In the genomic region with DNA sequence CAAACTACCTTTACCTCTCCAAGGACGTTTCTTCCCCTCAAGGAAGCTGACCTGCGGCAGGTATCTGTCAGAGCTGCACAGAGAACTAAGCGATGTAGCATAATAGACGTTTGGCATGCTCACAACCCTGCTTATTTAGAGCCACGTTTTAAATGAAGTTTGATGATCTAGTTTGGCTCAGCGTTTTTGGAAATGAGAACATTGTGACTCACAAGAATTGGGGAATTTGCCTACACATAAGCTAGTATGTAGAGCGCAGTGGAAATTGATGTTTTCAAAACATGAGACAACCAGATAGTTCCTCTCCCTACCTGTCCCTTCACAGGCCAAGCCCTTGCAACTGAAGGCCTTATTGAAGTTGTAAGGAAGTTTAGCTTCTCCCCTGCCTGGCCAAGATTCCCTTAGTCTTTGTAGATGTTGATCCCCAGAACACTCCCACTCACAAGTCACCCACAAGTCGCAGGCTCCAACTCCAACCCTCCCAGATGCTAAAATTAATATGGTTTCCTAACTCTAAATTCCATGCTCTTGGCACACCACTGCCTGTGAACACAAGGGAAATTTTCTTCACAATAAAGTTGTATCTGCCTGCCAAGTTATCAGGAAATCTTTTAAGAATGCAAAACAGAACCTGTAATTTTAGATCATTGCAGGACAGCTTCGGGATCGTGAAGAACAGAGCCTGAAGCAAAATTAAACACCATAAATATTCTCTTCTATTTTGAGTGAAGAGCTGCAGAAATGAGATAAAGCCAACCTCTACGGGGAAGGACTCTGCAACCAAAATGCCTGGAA, we compare ENCODE assay signal across 20 mouse cellular contexts. TPM values are rescaled to one million over a fixed set of nuclear protein-coding genes. Genes with fewer than 3 reads are reported as not detected.
A peak's percentile ranks its signal among the peaks of the same experiment; 100 is the strongest.
DNase-seq lines count a peak whose midpoint lies in the region; ATAC-seq and TF ChIP-seq lines count a peak whose summit lies in the region.
"Had no signal": no experiment of that assay in that cellular context is flagged by ENCODE, and none has a peak within 500 bp of the region (broad histone marks: within the 10 kb centered on the region; RNA-seq: fewer than 3 reads in every experiment).

No protein-coding gene starts in this region.

- peak; percentile 16 for DNase-seq in gastrocnemius, postnatal 14 days
- DNase-seq in gastrocnemius, postnatal 4 days (ENCODE audit: low spot score in 2 of 2), result no peak
- peak; percentile 57 to 77 for DNase-seq in frontal cortex, postnatal 36 days (ENCODE audit: low spot score in 2 of 2)
- peak; percentile 54 to 72 for DNase-seq in left cerebral cortex, postnatal 36 days (ENCODE audit: low spot score in 2 of 2)
- no peak for DNase-seq in cerebellum, postnatal 14 days
- no peak for DNase-seq in kidney, adult 2 months
- DNase-seq: adrenal gland, adult 8-10 months; kidney, postnatal 10 days; liver; lung, embryonic 14.5 days had no signal

- H3K4me1 ChIP-seq in brown adipose tissue, adult 24 weeks (ENCODE audit: control insufficient read depth, insufficient read depth, insufficient read length, low read length), result peaks cover 6% of the 10 kb centered on the region; the same call in 1 of the 2 replicates
- no peaks in the 10 kb centered on the region for H3K4me1 ChIP-seq in kidney, adult 2 months (ENCODE audit: control insufficient read depth, insufficient read depth, low read length)
- H3K4me1 ChIP-seq: heart, embryonic 12.5 days; intestine, embryonic 15.5 days; midbrain, embryonic 15.5 days had no signal

- TF ChIP-seq POLR2A in kidney, adult 2 months (IDR thresholded peaks at IDR 0.05; ENCODE audit: low read depth, low read length), result no peak

- no peaks in the 10 kb centered on the region for H3K36me3 ChIP-seq in kidney, adult 2 months (ENCODE audit: control insufficient read depth, insufficient read depth, low read length)
- H3K36me3 ChIP-seq: G1E; heart, embryonic 12.5 days; intestine, embryonic 15.5 days; midbrain, embryonic 15.5 days had no signal

- no peaks in the 10 kb centered on the region for H3K27me3 ChIP-seq in kidney, adult 2 months (replicated peaks; ENCODE audit: control insufficient read depth, insufficient read depth, low read length)
- H3K27me3 ChIP-seq: heart, embryonic 12.5 days; intestine, embryonic 15.5 days; midbrain, embryonic 15.5 days had no signal

- intact Hi-C loops in gastrocnemius, postnatal 14 days (cut with DNase I; ENCODE audit: low total_unique reads), result no loop called here
- intact Hi-C loops in left cerebral cortex, postnatal 36 days (cut with DNase I), result no loop called here

- no peak overlapping the region for H3K4me3 ChIP-seq in brown adipose tissue, adult 24 weeks (ENCODE audit: insufficient read depth, low read depth, low read length)
- no peak overlapping the region for H3K4me3 ChIP-seq in kidney, adult 2 months (ENCODE audit: insufficient read depth, low read depth, low read length)
- H3K4me3 ChIP-seq: erythroblast, embryonic 14.5 days; heart, embryonic 12.5 days; intestine, embryonic 15.5 days; midbrain, embryonic 15.5 days had no signal

- 65% methylated on average over 11 of the region's 11 CpGs for WGBS in kidney, adult 2 months

- peak overlapping the region; percentile 81 for H3K27ac ChIP-seq in brown adipose tissue, adult 24 weeks (replicated peaks; ENCODE audit: low read depth, low read length)
- no peak overlapping the region for H3K27ac ChIP-seq in kidney, adult 2 months (ENCODE audit: insufficient read depth, low read depth, low read length)
- H3K27ac ChIP-seq: intestine, embryonic 15.5 days; midbrain, embryonic 15.5 days had no signal

- no peak for ATAC-seq in CD4-positive, CD25-positive, alpha-beta regulatory T cell, adult 4 months
- ATAC-seq: intestine, embryonic 15.5 days; midbrain, embryonic 15.5 days had no signal

- no peak for TF ChIP-seq CTCF in kidney, adult 2 months (conservative IDR thresholded peaks at IDR 0.05; ENCODE audit: insufficient read depth, insufficient read length, low read depth, low read length)

RNA-seq across cellular contexts. Expression of a gene that starts 42.6 kb away (rescaled TPM):
- total RNA-seq in gastrocnemius, postnatal 14 days (2021), result 10 to 100 TPM; 31.6 to 35.9 TPM
- total RNA-seq in gastrocnemius, postnatal 4 days (2021), result 10 to 100 TPM; 31.9 to 32.8 TPM
- polyA plus RNA-seq in brown adipose tissue, adult 24 weeks (2012; ENCODE audit: insufficient read depth, insufficient read length, missing spikeins), result 63.4 and 127 TPM in 2 replicates
- total RNA-seq in left cerebral cortex, postnatal 36 days (2021), result under 1 TPM; 0.15 to 0.16 TPM
- not detected for polyA plus RNA-seq in CD4-positive, CD25-positive, alpha-beta regulatory T cell, adult 4 months (2017; shearing (Covaris generic))
- 8.4 and 8.7 TPM in 2 replicates for polyA plus RNA-seq in kidney, adult 2 months (2012; rRNA removed)
- total RNA-seq: common myeloid progenitor, adult 5-6 weeks; G1E; hematopoietic stem cell, adult 5-6 weeks had no signal
- polyA plus RNA-seq: C2C12; G1E; midbrain, embryonic 15.5 days had no signal

Comparison
In these comparisons a context has a peak if more than half of its experiments do, and no peak if none do; other contexts are left out.
1. DNase-seq: peak in gastrocnemius, postnatal 14 days (single experiment), frontal cortex, postnatal 36 days (2 of 2) and left cerebral cortex, postnatal 36 days (2 of 2); none in gastrocnemius, postnatal 4 days (0 of 2), cerebellum, postnatal 14 days (0 of 2) and kidney, adult 2 months (single experiment).
2. RNA of a gene that starts 42.6 kb away (total RNA-seq): 31.6 to 35.9 TPM in gastrocnemius, postnatal 14 days and 31.9 to 32.8 TPM in gastrocnemius, postnatal 4 days; 0.15 to 0.16 TPM in left cerebral cortex, postnatal 36 days; every median in the first group is over 10 times any median in the second.